Mouse (Mus musculus) kidney, embryonic 16.5 days (tissue): ENCODE measurements around the gene Cdt1. TPM values are rescaled to one million over a fixed set of nuclear protein-coding genes. Genes with fewer than 3 reads are reported as not detected.
A peak's percentile ranks its signal among the peaks of the same experiment; 100 is the strongest.

Experiments used
- ATAC-seq: fragments of 200-750 bp; cut with Nextera tagmentation; 2 replicates; pipeline ENCODE4 v1.8.0; 2017; ENCODE audit warnings: moderate TSS enrichment; ENCODE audit not compliant: low FRiP score, low TSS enrichment
- H3K27ac ChIP-seq: fragments of 300-500 bp; sonication (generic); 2 replicates; pipeline ENCODE4 v1.5.1; 2014; ENCODE audit warnings: low read length
- H3K27me3 ChIP-seq: fragments of 300-500 bp; sonication (generic); 2 replicates; pipeline ENCODE4 v1.6.1; 2014; ENCODE audit warnings: low read length, control low read depth, mixed read lengths; ENCODE audit not compliant: insufficient read depth
- H3K36me3 ChIP-seq: fragments of 300-500 bp; sonication (generic); 2 replicates; pipeline ENCODE4 v1.6.1; 2014; ENCODE audit warnings: low read length, control low read depth, mixed read lengths; ENCODE audit not compliant: insufficient read depth
- H3K4me1 ChIP-seq: fragments of 300-500 bp; sonication (generic); 2 replicates; pipeline ENCODE4 v1.6.1; 2014; ENCODE audit warnings: low read length, control low read depth, mixed read lengths; ENCODE audit not compliant: insufficient read depth
- H3K4me2 ChIP-seq: fragments of 300-500 bp; sonication (generic); replicated peaks from 2 replicates; pipeline ENCODE4 v1.6.1; 2014; ENCODE audit warnings: low read depth, low read length
- H3K4me3 ChIP-seq: fragments of 300-500 bp; sonication (generic); 2 replicates; pipeline ENCODE4 v1.5.1; 2014; ENCODE audit warnings: mild to moderate bottlenecking, low read length
- H3K9ac ChIP-seq: fragments of 300-500 bp; sonication (generic); replicated peaks from 2 replicates; pipeline ENCODE4 v1.6.1; 2014; ENCODE audit warnings: low read length
- H3K9me3 ChIP-seq: fragments of 300-500 bp; sonication (generic); 2 replicates; pipeline ENCODE4 v1.6.1; 2016; ENCODE audit warnings: low read length, control low read depth
- WGBS: fragments of 180-500 bp; shearing (Covaris S2); extraction: QIAGEN DNeasy Blood & Tissue Kit; methylation state at CpG from one replicate; pipeline ENCODE4 v1.1.7; 2014; 5-methylcytosine and 5-hydroxymethylcytosine counted together
- polyA plus RNA-seq: library from polyadenylated mRNA; unstranded; fragments of >200 nt; fragmentation: Nextera tagmentation; extraction: Ambion mirVana; gene quantifications from 2 replicates; pipeline ENCODE4 v1.2.1, GENCODE M21; 2015

Cdt1 gene
- polyA plus RNA-seq, 1 experiment from 2014 or later, result 43.0 TPM

- WGBS, result 48% methylated on average over 13 of the region's 13 CpGs
- Histone ChIP-seq H3K27me3 (no peaks in the 10 kb centered on the region), H3K9ac (no peak overlapping the region), H3K4me1 (peaks cover 51% of the 10 kb centered on the region), H3K4me2 (0 out of 2 replicates have a peak overlapping the region, but pooled peaks have one; percentile 43), H3K27ac (peak overlapping the region; percentile 93; the same call in 1 of the 2 replicates), H3K9me3 (no peaks in the 10 kb centered on the region), H3K36me3 (no peaks in the 10 kb centered on the region), H3K4me3 (no peak overlapping the region)
- no peak for ATAC-seq
Measured at GRCm38 (mm10) chr8:122548331-122548730, 19.5 kb upstream of the Cdt1 start.

- peak overlapping the region; percentile 74; the same call in 1 of the 2 replicates for H3K4me3 ChIP-seq
- peaks cover 51% of the 10 kb centered on the region for H3K4me1 ChIP-seq
- 0 out of 2 replicates have a peak overlapping the region, but pooled peaks have one; percentile 93 for H3K9ac ChIP-seq
- 87% methylated on average over 3 of the region's 3 CpGs for WGBS
- peak overlapping the region; percentile 89 for H3K4me2 ChIP-seq
- ATAC-seq, result no peak
- H3K36me3 ChIP-seq, result no peaks in the 10 kb centered on the region
- H3K27ac ChIP-seq, result no peak overlapping the region
- H3K9me3 ChIP-seq, result no peaks in the 10 kb centered on the region
- H3K27me3 ChIP-seq, result no peaks in the 10 kb centered on the region
Measured at GRCm38 (mm10) chr8:122548891-122549439, 18.9 kb upstream of the Cdt1 start.

- H3K9me3 ChIP-seq, result no peaks in the 10 kb centered on the region
- H3K4me1 ChIP-seq, result peaks cover 50% of the 10 kb centered on the region
- H3K4me3 ChIP-seq, result peak overlapping the region; percentile 74
- peak overlapping the region; percentile 81 for H3K27ac ChIP-seq
- peak overlapping the region; percentile 93 for H3K9ac ChIP-seq
- H3K4me2 ChIP-seq, result peak overlapping the region; percentile 89
- ATAC-seq, result peak; percentile 34
- WGBS, result 3% methylated on average over 43 of the region's 52 CpGs
- H3K27me3 ChIP-seq, result no peaks in the 10 kb centered on the region
- H3K36me3 ChIP-seq, result no peaks in the 10 kb centered on the region
Measured at GRCm38 (mm10) chr8:122550234-122550994, 17.4 kb upstream of the Cdt1 start.

GRCm38 (mm10) chr8:122550995-122551264 lies 16.9 kb upstream of the Cdt1 start:
- Histone ChIP-seq H3K9ac (peak overlapping the region; percentile 93), H3K36me3 (no peaks in the 10 kb centered on the region), H3K4me3 (peak overlapping the region; percentile 74), H3K27ac (peak overlapping the region; percentile 81), H3K27me3 (no peaks in the 10 kb centered on the region), H3K4me1 (peaks cover 45% of the 10 kb centered on the region), H3K9me3 (no peaks in the 10 kb centered on the region), H3K4me2 (peak overlapping the region; percentile 89)
- 2% methylated on average over 31 of the region's 43 CpGs for WGBS
- ATAC-seq, result no peak; the same call in 1 of the 2 replicates

GRCm38 (mm10) chr8:122551265-122552051 lies 16.4 kb upstream of the Cdt1 start, which contains the start of gene Piezo1:
TSS of gene Piezo1 (minus strand) at chr8:122551329.
- WGBS, result 10% methylated on average over 56 of the region's 56 CpGs
- Histone ChIP-seq H3K27ac (peak within 1 kb of the TSS; percentile 81), H3K9ac (peak within 1 kb of the TSS; percentile 93), H3K36me3 (no peaks in the 10 kb centered on the region), H3K4me2 (peak within 1 kb of the TSS; percentile 89), H3K9me3 (no peaks in the 10 kb centered on the region), H3K4me3 (peak within 1 kb of the TSS; percentile 74), H3K4me1 (peaks cover 42% of the 10 kb centered on the region), H3K27me3 (no peaks in the 10 kb centered on the region)
- ATAC-seq, result peak; percentile 79

GRCm38 (mm10) chr8:122554786-122555185 lies 13.0 kb upstream of the Cdt1 start:
- Histone ChIP-seq H3K36me3 (no peaks in the 10 kb centered on the region), H3K27ac (no peak overlapping the region), H3K4me3 (no peak overlapping the region), H3K9me3 (no peaks in the 10 kb centered on the region), H3K27me3 (no peaks in the 10 kb centered on the region), H3K4me2 (no peak overlapping the region), H3K4me1 (peaks cover 30% of the 10 kb centered on the region), H3K9ac (no peak overlapping the region)
- WGBS, result 81% methylated on average over 6 of the region's 6 CpGs
- no peak for ATAC-seq

- peak; percentile 33; the same call in 1 of the 2 replicates for ATAC-seq
- no peak overlapping the region for H3K4me3 ChIP-seq
- 0 out of 2 replicates have a peak overlapping the region, but pooled peaks have one; percentile 4 for H3K4me2 ChIP-seq
- peak overlapping the region; percentile 76 for H3K27ac ChIP-seq
- H3K9me3 ChIP-seq, result no peaks in the 10 kb centered on the region
- H3K27me3 ChIP-seq, result no peaks in the 10 kb centered on the region
- no peaks in the 10 kb centered on the region for H3K36me3 ChIP-seq
- H3K9ac ChIP-seq, result peak overlapping the region; percentile 42; the same call in 1 of the 2 replicates
- 59% methylated on average over 12 of the region's 12 CpGs for WGBS
- H3K4me1 ChIP-seq, result peaks cover 23% of the 10 kb centered on the region
Measured at GRCm38 (mm10) chr8:122556030-122557009, 11.5 kb upstream of the Cdt1 start.

GRCm38 (mm10) chr8:122557248-122558038 lies 10.4 kb upstream of the Cdt1 start:
- no peaks in the 10 kb centered on the region for H3K9me3 ChIP-seq
- no peak overlapping the region for H3K4me2 ChIP-seq

More at GRCm38 (mm10) chr8:122557248-122558038, 10.4 kb upstream of the Cdt1 start:
- Histone ChIP-seq H3K27me3 (no peaks in the 10 kb centered on the region), H3K4me1 (peaks cover 23% of the 10 kb centered on the region), H3K4me3 (no peak overlapping the region), H3K9ac (no peak overlapping the region), H3K36me3 (no peaks in the 10 kb centered on the region), H3K27ac (0 out of 2 replicates have a peak overlapping the region, but pooled peaks have one; percentile 76)
- 51% methylated on average over 10 of the region's 10 CpGs for WGBS
- 0 out of 2 replicates have a peak, but pooled peaks have one; percentile 7 for ATAC-seq
